Mouse (Mus musculus): Measurements from ENCODE around the gene Zfp846.
A peak's percentile ranks its signal among the peaks of the same experiment; 100 is the strongest.
"Not testable (repeated sequence)": the region's sequence is repeated elsewhere in the genome, so short reads cannot be mapped to it uniquely, and the experiment has no call there.

Zfp846 gene

DNA sequence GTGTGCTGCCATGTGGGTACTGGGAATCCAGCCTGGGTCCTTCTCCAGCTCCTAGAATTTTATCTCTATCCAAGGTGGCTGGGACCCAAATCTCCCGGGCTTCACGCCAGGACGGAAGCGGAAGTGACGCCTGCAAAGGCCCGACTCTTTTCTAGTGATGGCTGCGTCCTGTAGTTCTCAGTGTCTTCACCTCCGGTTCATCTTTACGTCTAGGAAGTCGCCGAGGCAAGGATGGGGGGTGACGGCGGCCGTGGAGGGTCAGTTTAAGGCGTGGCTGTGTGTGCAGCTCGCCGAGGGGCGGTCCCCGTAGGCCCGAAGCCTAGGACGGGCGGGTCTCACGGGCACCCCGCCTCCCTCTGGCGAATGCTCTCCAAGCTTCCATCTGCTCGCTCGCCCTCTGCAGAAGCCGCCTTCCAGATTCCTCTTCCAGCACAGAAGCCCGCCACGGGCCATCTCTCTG, at the start of gene Zfp846:
Zfp846 (plus strand) TSS at position 117 of the 460 bp plus-strand sequence.
- DNase-seq = peak; percentile 96

DNA sequence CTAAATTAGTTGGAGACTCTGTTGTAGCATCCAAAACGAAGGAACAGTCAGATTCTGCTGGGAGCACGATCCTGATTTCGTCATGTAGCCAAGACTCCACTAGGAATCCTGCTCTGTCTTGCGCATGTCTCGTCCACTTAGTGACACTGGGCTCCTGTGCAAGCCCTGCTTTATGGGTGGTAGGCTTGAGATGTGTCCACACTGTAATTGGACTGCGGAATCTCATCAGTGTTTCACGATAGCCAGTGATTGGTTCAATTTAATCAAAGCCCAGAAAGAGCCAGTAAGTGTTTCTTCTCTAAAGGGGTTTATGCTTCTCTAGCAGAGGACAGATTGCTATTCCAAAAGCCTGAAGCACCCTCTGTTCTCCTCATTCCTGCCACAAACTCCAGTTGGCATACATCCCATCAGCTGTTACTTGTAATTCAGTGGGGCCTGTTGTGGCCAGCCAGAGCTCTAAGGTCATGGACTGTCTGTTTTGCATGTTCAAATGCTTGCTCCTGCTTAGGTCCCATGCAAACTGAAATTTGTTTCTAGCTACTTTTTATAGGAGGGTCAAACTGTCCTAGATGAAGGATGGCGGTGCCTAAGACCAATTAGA, 46.7 kb upstream of the Zfp846 start:
- no peak for DNase-seq

GRCm38 (mm10) chr9:20536598-20536997, 44.5 kb upstream of the Zfp846 start:
- DNase-seq = no peak

DNA sequence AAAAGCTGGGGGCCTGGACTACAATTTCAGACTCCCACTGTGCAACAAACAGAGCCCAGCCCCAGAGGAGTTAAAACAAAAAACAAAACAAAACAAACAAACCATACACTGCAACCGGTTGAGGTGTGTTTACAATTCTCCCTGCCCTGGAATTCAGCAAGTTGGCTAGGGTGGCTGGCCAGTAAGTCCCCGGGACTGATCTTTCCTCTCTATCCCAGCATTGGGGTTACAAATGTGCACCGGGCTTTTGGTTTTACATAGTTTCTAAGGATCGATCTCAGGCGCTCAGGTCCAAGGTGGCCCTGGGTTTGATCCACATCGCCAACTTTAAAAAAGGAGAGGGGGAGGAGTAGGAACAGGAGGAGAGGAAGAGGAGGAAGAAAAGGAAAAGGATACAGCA, 37.6 kb upstream of the Zfp846 start:
- no peak for DNase-seq

- peak; percentile 78 for DNase-seq
These were observed 36.8 kb upstream of the Zfp846 start for GRCm38 (mm10) chr9:20544070-20544821.

DNA sequence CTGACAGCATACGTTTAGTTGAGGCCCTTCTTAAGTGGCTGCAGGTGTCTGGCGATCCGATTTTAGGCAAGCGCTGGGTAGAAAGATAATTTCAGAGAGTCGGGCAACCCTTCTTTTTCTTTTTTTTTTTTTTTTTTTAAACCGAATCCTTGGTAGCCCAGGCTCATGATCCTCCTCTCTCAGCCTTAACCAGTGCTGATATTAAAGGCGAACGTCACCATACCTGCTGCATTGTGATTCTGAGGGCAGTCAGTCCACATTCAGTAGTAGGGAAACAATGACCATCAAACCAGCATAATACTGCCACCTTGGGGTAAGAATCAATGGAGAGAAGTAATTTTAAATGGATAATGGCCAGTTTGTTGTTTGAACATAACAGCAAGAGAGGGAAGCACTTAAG, 35.9 kb upstream of the Zfp846 start:
- no peak for DNase-seq

- no peak for DNase-seq
These were observed 29.3 kb upstream of the Zfp846 start for GRCm38 (mm10) chr9:20551781-20552275.

GRCm38 (mm10) chr9:20552698-20553097, 28.4 kb upstream of the Zfp846 start:
- no peak for DNase-seq

GRCm38 (mm10) chr9:20562177-20562576, 18.9 kb upstream of the Zfp846 start:
- DNase-seq = peak; percentile 21

DNA sequence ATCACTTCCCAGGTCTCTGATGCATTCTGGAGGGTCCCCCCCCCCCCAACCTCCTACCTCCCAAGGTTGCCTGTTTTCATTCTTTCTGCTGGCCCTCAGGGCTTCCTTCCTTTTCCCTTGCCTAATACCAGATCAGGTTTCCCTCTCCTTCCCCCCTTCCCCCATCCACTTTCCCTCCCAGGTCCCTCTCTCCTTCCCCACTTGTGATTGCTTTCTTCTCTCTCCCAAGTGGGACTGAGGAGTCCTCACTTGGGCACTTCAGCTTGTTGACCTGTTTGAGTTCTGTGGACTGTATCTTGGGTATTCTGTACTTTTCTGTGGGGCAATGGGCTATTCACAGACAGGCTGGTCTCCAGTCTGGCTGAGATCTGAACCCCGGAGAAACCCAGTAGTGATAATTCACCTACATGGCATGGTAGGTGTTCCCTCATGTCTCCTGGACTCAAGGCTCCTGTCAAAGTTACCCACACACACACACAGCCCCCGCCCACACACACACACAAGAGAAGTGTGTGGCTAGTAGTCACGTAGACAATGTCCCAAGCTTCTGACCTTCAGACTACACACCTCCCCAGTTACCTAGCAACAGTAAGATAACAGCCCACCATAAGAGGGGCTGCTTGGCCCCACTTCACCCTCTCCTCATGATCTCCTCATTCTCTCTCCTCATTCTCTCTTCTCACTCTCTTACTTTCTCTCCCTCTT, 15.6 kb upstream of the Zfp846 start:
- DNase-seq = not testable (repeated sequence)

DNA sequence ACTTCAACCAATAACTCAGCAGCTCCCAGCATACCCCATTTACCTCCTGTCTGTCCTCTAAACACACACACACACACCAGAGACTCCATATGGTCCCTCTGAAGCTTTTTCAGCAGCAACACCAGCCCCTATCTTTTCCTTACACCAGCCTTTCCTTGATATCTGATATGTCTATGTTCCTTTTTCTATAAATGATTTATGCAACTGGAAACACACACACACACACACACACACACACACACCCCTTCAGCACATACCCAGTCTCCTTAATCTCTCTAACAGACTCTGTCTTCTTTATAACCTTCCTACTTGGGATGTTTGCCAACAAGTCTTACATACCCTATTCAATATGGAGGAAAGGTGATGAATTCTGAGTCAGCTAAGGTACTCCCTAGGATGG, 10.0 kb upstream of the Zfp846 start:
- DNase-seq = no peak

GRCm38 (mm10) chr9:20576591-20576990, 4.5 kb upstream of the Zfp846 start:
- no peak for DNase-seq

GRCm38 (mm10) chr9:20601270-20601669, 20.2 kb downstream of the Zfp846 start:
- DNase-seq = no peak

DNA sequence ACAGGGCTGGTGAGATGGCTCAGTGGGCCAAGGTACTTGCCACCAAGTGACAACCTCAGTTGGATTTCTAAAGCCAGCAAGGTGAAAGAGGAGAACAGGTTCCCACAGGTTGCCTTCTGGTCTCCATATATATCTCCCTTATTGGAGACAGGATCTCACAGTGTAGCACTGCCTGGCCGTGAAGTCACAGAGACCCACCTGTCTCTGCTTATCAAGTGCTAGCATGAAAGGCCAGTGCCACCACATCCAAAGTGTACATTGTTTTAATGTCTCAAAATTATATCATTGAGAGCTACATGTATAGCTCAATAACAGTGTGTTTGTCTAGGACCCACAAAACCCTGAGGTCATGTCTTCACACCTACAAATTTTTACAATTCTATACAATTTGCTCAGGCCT, 25.2 kb downstream of the Zfp846 start:
- no peak for DNase-seq

DNA sequence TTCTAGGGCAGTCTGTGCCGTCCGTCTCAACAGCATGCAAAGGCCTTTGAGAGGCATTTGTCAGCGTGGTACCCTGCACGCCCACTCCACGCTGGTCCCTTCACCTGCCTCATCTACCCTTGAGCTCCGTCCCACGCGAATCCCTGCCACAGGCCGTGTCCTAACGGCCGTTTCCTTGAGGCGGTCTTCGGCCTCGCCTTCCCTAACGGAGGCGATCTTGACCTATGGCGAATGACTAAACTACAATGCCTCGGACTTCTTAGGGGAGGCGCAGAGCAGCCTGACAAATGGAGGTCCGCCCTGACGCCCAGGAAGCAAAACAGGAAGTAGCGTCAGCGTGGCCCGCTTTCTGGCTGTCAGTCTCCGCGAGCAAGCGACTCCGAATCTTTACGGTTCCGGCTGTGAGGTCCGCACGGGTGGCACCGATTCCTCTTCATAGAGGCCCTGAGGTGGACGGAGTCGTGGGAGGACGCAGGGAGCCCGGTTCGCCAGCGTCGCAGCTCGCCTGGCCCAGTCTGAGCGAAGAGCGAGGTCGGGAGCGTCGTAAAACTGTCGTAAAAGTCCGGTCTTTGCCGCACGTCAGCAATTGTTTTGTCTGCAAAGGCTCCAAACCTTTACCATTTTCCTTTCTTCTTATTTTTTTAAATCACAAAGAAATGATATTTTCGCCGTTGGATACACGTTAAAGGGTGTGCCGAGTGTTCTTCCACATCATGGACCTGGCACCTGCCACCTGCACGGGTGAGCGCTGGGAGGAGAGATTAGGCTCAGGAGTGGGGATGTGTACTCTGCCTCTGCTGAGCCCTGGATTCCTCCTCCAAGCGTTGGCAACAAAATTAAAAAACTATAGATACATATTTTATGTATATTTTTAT, 26.2 kb downstream of the Zfp846 start:
- DNase-seq = peak; percentile 92

GRCm38 (mm10) chr9:20609831-20610464, 28.9 kb downstream of the Zfp846 start:
- DNase-seq = peak; percentile 26

DNA sequence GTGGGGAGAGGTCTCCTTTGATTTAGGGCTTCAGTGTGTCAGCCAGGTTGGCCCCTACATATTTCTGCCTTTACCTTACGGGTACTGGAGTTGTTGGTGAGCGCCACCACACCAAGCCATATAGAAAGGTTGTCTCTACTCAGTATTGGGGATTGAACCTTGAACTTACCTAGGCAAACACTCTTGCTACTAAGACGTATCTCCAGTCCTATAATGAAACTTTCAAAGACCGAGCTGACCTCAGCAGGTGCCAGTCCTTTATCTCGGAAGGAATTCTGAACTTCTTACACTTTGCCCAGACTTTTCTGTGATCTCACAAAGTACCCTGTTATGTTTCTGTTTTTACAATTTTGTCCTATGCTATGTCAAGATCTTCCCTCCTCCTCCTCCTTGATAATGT, 30.9 kb downstream of the Zfp846 start:
- DNase-seq = no peak

DNA sequence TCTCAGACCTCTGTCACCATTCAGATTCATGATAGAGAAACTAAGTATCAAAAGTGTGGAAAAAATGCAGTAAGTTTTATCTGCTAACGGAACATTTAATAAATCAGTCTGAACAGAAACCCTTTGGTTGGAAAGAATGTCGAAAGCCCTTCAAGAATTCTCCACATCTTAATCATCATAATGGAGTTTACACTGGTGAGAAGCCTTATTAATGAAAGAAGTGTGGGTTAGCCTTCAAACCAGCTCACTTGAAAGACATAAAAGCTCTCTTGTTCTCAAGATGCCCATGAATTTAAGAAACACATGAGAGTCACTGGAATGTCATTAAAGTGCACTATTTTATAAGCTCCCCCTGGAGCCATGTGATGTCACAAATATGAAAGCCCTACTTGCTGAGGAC, 35.6 kb downstream of the Zfp846 start:
- no peak for DNase-seq

DNA sequence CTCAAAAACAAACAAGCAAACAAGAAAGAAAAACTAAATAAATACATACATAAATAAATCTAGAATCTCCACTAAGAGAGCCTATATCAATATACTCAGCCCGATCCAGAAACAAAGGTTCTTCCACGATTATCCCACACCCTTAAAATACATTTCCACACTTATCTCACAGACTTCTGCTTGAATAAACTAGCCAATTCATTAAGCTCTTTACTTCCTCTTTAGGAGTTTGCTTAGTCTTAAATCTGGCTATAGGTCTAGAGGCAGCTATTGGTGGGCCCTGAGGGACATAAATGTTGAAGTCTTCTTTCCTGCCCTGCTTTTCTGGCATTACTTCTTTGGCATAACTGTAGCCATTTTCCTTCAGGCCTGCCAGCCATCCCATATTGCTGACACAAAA, 50.2 kb downstream of the Zfp846 start:
- no peak for DNase-seq

- DNase-seq = peak; percentile 60
These were observed 54.6 kb downstream of the Zfp846 start for GRCm38 (mm10) chr9:20635676-20636075.

DNA sequence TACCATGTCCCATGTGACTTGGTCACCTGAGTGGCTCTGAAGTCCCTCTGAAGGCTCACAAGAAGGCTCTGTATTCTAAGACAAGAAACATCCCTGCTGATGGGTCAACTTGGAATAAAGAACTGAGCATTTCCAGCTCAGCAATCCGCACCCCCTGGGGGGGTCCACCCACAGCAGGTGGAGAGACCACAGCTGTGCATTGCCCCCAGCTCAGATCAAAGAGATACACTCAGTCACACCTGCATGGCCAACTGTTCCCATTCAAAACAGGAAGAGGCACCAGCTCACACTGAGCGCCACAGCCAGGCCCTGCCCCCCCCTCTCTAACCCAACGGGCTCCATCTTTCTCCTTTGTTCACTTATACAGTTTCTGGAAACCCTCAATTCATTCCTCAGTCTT, 55.2 kb downstream of the Zfp846 start:
- peak; percentile 90 for DNase-seq

- DNase-seq = no peak
These were observed 55.7 kb downstream of the Zfp846 start for GRCm38 (mm10) chr9:20636790-20637189.
